Mouse (Mus musculus) olfactory bulb, adult 2 months (tissue): Measurements from ENCODE around the gene Nmnat2.

Experiments used
- CTCF ChIP-seq: fragments of 200-500 bp; IDR thresholded peaks from 2 replicates; pipeline ENCODE4 v1.5.1; 2012; ENCODE audit warnings: low read depth, mild to moderate bottlenecking, low read length, moderate library complexity; ENCODE audit not compliant: insufficient read depth
- POLR2A ChIP-seq: fragments of 200-500 bp; IDR thresholded peaks from 2 replicates; pipeline ENCODE4 v1.6.1; 2012; ENCODE audit warnings: mild to moderate bottlenecking, low read depth, low read length, moderate library complexity; ENCODE audit not compliant: insufficient read depth

GRCm38 (mm10) chr1:153138486-153138885, 183.7 kb downstream of the Nmnat2 start:
- no peak for TF ChIP-seq CTCF
- TF ChIP-seq POLR2A = no peak
